Mouse (Mus musculus) brain, embryonic 14.5 days (tissue): ENCODE measurements around the gene Spock2.

Experiments
- CTCF ChIP-seq: fragments of 200-500 bp; IDR thresholded peaks from 2 replicates; pipeline ENCODE4 v1.5.1; 2012; ENCODE audit warnings: inconsistent platforms, mild to moderate bottlenecking, moderate library complexity, borderline replicate concordance; ENCODE audit not compliant: insufficient read depth, insufficient read length; ENCODE audit errors: extremely low read depth
- POLR2A ChIP-seq: fragments of 200-500 bp; IDR thresholded peaks from 2 replicates; pipeline ENCODE4 v1.6.1; 2012; ENCODE audit warnings: mild to moderate bottlenecking, inconsistent platforms, borderline replicate concordance; ENCODE audit not compliant: poor library complexity, insufficient read depth, insufficient read length, severe bottlenecking; ENCODE audit errors: extremely low read depth

- TF ChIP-seq POLR2A = no peak
- no peak for TF ChIP-seq CTCF
These were observed 43.8 kb upstream of the Spock2 start for GRCm38 (mm10) chr10:60062173-60062572.
